Mouse (Mus musculus) kidney, postnatal 36 days (tissue): ENCODE data around the gene Cyp46a1.

Experiments
- DNase-seq, 2 experiments: peaks; one replicate each; pipeline ENCODE4 v3.0.0; 2021 to 2022; ENCODE audit warnings: mixed read lengths in 2 of 2

Cyp46a1 gene

DNA sequence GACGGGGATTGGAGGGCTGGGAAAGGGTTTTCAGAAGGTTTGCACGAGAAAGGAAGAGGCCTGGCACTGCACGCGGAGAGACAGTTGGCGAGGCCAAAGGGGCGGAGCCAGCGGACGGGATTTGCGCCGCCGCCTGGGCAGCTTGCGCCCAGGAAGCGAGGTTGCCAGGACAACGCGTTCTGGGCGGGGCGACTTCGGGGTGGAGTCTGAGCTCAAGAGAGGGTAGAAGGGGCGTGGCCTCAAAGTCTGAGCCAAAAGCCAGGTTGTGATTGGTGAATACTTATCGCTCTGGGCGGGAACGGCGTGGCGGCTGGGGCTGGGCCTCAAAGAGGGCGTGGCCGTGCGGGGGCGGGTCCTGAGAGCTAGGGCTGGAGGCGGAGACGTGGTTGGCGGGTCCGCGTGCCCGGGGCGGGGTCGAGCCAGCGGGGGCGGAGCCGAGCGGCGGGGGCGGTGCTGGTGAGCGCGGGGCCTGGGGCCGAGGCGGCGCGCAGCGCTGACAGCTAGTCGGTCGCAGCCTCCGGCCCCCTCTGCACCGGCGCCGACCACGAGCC, at the start of gene Cyp46a1:
Gene Cyp46a1 (plus strand): TSS at position 487 of the 551 bp plus-strand sequence.
- DNase-seq: peak; percentile 100

- DNase-seq: no peak
These were observed 49.5 kb upstream of the Cyp46a1 start for GRCm38 (mm10) chr12:108284455-108285224.

GRCm38 (mm10) chr12:108285225-108286011, 48.8 kb upstream of the Cyp46a1 start:
- no peak for DNase-seq

DNA sequence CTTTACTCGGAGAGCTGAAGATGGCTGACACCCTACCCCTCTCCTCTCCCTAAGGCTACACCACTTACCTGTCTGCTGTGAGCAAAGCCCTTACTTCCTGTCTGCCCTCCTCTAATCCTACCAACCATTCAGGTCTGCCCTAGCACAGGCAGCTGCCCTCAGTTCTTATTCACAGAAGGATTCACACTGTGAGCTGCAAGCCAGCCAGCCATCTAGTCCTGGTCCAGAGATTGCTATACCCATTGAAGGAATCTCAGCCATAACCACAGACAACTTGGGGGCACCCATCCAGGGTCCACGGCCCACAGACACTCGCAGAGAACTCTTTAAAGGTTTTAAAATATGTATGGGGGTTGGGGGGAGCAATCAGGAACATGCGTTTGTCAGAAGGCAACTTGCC, 47.8 kb upstream of the Cyp46a1 start:
- no peak for DNase-seq

DNA sequence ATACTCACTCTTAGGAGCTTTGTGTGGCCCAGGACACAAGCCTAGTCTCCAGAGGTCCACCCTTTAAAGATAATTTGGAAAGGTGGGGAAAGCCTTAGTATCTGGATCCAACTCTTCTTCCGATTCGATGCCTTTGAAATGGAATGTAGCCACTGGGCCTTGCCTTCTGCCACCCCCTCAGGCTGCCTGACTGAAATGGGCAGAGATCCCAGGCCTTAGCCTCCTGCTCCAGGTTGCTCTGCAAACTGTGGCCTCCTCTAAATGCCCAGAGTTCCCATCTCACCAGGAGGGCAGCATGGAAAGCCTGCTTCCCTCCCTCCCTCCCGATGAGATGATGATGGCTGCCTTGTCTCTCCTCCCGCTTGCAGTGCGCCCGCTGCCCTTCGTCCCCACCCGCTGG, 47.2 kb upstream of the Cyp46a1 start:
- DNase-seq: no peak

GRCm38 (mm10) chr12:108288127-108288880, 45.9 kb upstream of the Cyp46a1 start:
- no peak for DNase-seq

GRCm38 (mm10) chr12:108292419-108292818, 41.8 kb upstream of the Cyp46a1 start:
- DNase-seq: no peak

GRCm38 (mm10) chr12:108292957-108293356, 41.2 kb upstream of the Cyp46a1 start:
- DNase-seq: peak; percentile 84 to 86

GRCm38 (mm10) chr12:108294620-108295019, 39.6 kb upstream of the Cyp46a1 start:
- no peak for DNase-seq

- peak; percentile 18 to 57 for DNase-seq
These were observed 37.1 kb upstream of the Cyp46a1 start for GRCm38 (mm10) chr12:108297033-108297432.

GRCm38 (mm10) chr12:108301006-108301405, 33.2 kb upstream of the Cyp46a1 start:
- no peak for DNase-seq

GRCm38 (mm10) chr12:108303778-108304365, 30.3 kb upstream of the Cyp46a1 start:
- no peak for DNase-seq

- DNase-seq: no peak
These were observed 29.0 kb upstream of the Cyp46a1 start for GRCm38 (mm10) chr12:108305172-108305571.

DNA sequence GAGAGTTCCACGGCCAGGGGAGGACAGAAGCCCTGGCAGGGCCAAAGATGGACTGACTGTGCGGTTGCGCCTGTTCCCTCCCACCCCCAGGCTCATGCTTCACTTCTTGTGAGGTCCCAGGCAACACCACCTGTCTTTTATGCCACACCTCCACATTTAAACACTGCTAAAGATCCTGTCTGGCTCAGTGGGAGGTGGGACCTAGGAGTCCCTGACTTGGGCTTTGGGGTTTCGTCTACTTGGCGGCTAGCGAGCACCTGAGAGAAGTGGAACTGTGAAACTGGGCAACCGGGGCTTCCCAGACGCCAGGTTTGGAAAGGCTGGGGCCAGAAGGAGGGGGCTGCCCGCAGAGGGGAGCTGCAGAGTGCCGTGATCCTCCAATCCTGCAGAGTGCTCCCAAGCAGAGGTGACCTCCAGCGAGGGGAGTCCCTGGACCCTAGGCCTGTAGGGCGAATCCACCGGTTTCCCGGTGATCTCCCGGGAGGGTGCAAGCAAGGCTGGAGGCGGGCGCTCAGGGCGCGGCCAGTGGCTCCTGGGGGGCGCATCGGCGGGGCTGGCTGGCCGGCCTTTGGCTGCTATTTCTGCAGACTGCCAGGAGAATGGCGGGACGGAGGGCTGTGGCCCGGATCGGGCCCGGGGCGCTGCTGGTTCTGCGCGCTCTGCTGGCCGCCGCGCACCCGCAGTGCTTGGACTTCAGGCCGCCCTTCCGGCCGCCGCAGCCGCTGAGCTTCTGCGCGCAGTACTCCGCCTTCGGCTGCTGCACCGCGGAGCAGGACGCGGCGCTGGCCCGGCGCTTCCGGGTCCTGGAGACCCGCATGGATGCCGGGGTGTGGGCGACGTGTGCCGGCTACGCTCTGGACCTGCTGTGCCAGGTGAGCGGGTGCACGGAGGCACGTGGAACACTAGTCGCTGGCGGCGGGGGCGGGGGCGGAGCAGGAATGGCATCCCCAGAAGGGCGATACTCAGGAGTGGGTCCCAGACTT, 28.1 kb upstream of the Cyp46a1 start, which contains the start of gene Hhipl1:
Gene Hhipl1 (plus strand): TSS at position 459 of the 983 bp plus-strand sequence.
- peak; percentile 33 to 78 for DNase-seq

DNA sequence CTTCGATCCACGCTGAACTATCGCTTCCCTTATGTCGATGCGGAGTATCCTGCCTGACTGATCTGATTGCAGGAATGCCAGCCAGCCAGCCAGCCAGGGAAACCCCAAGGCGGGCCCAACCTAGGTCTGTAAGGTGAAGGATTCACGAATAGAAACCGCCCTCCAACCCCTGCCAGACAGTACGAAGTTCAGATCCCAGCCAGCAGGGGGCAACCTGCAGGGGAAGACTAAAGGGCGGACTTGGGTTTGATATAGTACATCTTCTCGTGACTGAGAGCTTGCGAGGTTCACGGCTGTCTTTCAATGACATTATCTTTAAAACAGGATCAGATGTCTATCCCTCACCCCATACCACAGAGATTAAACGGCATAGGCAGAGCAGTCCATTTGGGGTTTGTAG, 26.6 kb upstream of the Cyp46a1 start:
- peak; percentile 35 to 83 for DNase-seq

- no peak for DNase-seq
These were observed 25.8 kb upstream of the Cyp46a1 start for GRCm38 (mm10) chr12:108308363-108308856.

DNA sequence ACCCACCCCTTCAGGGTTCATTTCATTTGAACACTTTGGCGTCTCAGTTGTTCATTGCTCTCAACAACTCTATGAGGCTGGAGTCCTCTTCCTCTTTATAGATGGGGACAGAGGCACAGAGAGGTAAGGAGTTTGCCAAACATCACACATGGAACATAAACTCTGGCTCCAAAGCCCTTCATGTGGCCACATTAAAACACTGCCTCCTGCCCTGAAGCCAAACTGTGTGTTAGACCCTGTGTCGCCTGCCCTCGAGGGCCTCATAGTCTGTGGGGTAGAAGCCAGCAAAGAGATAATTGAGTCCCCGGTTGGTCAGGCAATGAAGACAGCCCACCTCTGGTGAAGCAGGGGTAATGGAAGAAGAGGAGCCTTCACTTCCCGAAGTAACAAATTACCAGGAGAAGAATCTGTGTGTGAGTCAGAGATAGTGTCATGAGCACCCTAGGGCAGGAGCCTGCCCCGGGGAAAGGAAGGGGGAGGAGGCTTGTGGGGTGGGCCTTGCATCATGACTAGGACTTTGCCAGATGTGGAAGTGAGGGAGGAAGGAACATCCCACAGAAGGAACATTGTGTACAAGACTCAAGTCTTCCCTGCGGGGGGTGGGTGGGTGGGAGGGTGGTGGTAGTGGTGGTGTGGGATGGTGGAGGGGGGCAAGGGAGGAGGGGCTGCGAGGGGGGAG, 24.9 kb upstream of the Cyp46a1 start:
- DNase-seq: peak in 1 of 2 experiments; percentile 66

DNA sequence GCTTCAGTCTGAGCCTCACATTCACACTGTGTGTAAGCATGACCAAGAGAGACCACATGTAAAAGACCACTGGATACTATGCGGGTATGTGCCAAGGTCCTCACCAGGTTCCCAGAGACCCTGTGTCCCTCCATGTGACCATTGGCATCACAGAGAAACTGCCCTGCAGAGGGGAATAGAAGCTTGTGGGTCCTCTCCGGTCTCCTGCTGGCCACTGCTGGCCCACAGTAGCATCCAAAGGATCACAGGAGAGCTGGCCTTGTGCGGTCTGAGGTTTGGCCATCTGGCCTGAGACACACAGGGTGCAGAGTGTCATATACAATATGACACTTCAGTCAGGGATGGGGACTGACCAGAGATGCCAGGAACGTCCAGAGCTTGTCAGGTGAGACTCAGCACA, 24.1 kb upstream of the Cyp46a1 start:
- no peak for DNase-seq

- no peak for DNase-seq
These were observed 23.6 kb upstream of the Cyp46a1 start for GRCm38 (mm10) chr12:108310456-108311027.

GRCm38 (mm10) chr12:108311741-108312290, 22.4 kb upstream of the Cyp46a1 start:
- no peak for DNase-seq
